27 mouse cellular contexts compared by ENCODE assay signal in genomic region chr13:39306851-39307250, GRCm38 (mm10).
DNase-seq lines count a peak whose midpoint lies in the region; ATAC-seq lines count a peak whose summit lies in the region.
"Had no signal": no experiment of that assay in that cellular context is flagged by ENCODE, and none has a peak within 500 bp of the region (broad histone marks: within the 10 kb centered on the region; RNA-seq: fewer than 3 reads in every experiment).

No protein-coding gene starts in this region.

- H3K4me2 ChIP-seq in embryonic facial prominence, embryonic 14.5 days (ENCODE audit: low read depth, low read length): no peak overlapping the region
- H3K4me2 ChIP-seq in limb, embryonic 11.5 days (ENCODE audit: low read depth, severe bottlenecking): no peak overlapping the region
- H3K4me2 ChIP-seq: heart, embryonic 15.5 days; hindbrain, embryonic 15.5 days; intestine, embryonic 15.5 days; neural tube, embryonic 15.5 days; stomach, embryonic 15.5 days had no signal

- H3K9me3 ChIP-seq in heart, embryonic 10.5 days: no peaks in the 10 kb centered on the region
- no peaks in the 10 kb centered on the region for H3K9me3 ChIP-seq in embryonic facial prominence, embryonic 14.5 days (ENCODE audit: control insufficient read depth, low read length)
- no peaks in the 10 kb centered on the region for H3K9me3 ChIP-seq in limb, embryonic 11.5 days (ENCODE audit: control insufficient read depth, low read length)
- H3K9me3 ChIP-seq: heart, embryonic 15.5 days; hindbrain, embryonic 15.5 days; intestine, embryonic 15.5 days; midbrain, embryonic 10.5 days; neural tube, embryonic 15.5 days; stomach, embryonic 15.5 days had no signal

- H3K27me3 ChIP-seq in heart, embryonic 10.5 days (ENCODE audit: insufficient read depth, poor library complexity, severe bottlenecking): no peaks in the 10 kb centered on the region
- H3K27me3 ChIP-seq in embryonic facial prominence, embryonic 14.5 days (replicated peaks; ENCODE audit: control insufficient read depth, insufficient read depth, low read length): no peaks in the 10 kb centered on the region; the same call in 1 of the 2 replicates
- no peaks in the 10 kb centered on the region for H3K27me3 ChIP-seq in limb, embryonic 11.5 days (ENCODE audit: control insufficient read depth, insufficient read depth, low read length)
- H3K27me3 ChIP-seq: heart, embryonic 15.5 days; hindbrain, embryonic 15.5 days; intestine, embryonic 15.5 days; neural tube, embryonic 15.5 days; stomach, embryonic 15.5 days had no signal

- no peak overlapping the region for H3K27ac ChIP-seq in heart, embryonic 10.5 days
- no peak overlapping the region for H3K27ac ChIP-seq in embryonic facial prominence, embryonic 14.5 days (replicated peaks; ENCODE audit: low read depth, low read length)
- no peak overlapping the region for H3K27ac ChIP-seq in limb, embryonic 11.5 days (replicated peaks; ENCODE audit: low read depth, low read length)
- H3K27ac ChIP-seq: heart, embryonic 15.5 days; hindbrain, embryonic 15.5 days; intestine, embryonic 15.5 days; macrophage; midbrain, embryonic 10.5 days; neural tube, embryonic 15.5 days; stomach, embryonic 15.5 days had no signal

- DNase-seq in heart, adult 11 months: peak; percentile 10
- DNase-seq in heart, embryonic 10.5 days (ENCODE audit: low spot score): no peak
- DNase-seq in embryonic facial prominence, embryonic 14.5 days (ENCODE audit: low spot score): peak; percentile 85
- DNase-seq in limb, embryonic 11.5 days (ENCODE audit: low spot score): peak; percentile 36
- no peak for DNase-seq in heart, postnatal 10 days
- DNase-seq: adrenal gland, postnatal 36 days; cerebellum, adult 9-10 months; gastrocnemius, postnatal 25 days; heart, postnatal 4 days; kidney, adult 8-10 months; kidney, postnatal 10 days; liver, postnatal 0 days; right cerebral cortex, adult 18-20 months; right cerebral cortex, postnatal 4 days; thymus, postnatal 36 days had no signal

- H3K4me3 ChIP-seq in heart, embryonic 10.5 days: no peak overlapping the region
- no peak overlapping the region for H3K4me3 ChIP-seq in embryonic facial prominence, embryonic 14.5 days (ENCODE audit: low read depth, low read length)
- no peak overlapping the region for H3K4me3 ChIP-seq in limb, embryonic 11.5 days (ENCODE audit: low read depth, low read length)
- H3K4me3 ChIP-seq: heart, embryonic 15.5 days; hindbrain, embryonic 15.5 days; intestine, embryonic 15.5 days; midbrain, embryonic 10.5 days; neural tube, embryonic 15.5 days; stomach, embryonic 15.5 days had no signal

- no peaks in the 10 kb centered on the region for H3K36me3 ChIP-seq in heart, embryonic 10.5 days
- H3K36me3 ChIP-seq in embryonic facial prominence, embryonic 14.5 days (ENCODE audit: control insufficient read depth, insufficient read depth, low read length): no peaks in the 10 kb centered on the region
- no peaks in the 10 kb centered on the region for H3K36me3 ChIP-seq in limb, embryonic 11.5 days (ENCODE audit: control insufficient read depth, insufficient read depth, low read length)
- H3K36me3 ChIP-seq: heart, embryonic 15.5 days; hindbrain, embryonic 15.5 days; intestine, embryonic 15.5 days; midbrain, embryonic 10.5 days; neural tube, embryonic 15.5 days; stomach, embryonic 15.5 days had no signal

- ATAC-seq in embryonic facial prominence, embryonic 14.5 days (ENCODE audit: low read depth): peak; percentile 67; the same call in 1 of the 2 replicates
- ATAC-seq in limb, embryonic 11.5 days (ENCODE audit: insufficient number of reproducible peaks, low FRiP score, low TSS enrichment, low read depth): no peak
- ATAC-seq in megakaryocyte progenitor cell, adult 5-6 weeks (replicated peaks; ENCODE audit: poor library complexity): no peak
- no peak for ATAC-seq in monocyte, adult 5-6 weeks (replicated peaks; ENCODE audit: insufficient number of reproducible peaks, low FRiP score, low TSS enrichment, poor library complexity, severe bottlenecking)
- ATAC-seq: CD4-positive, CD25-positive, alpha-beta regulatory T cell, adult 4 months; forebrain, embryonic 16.5 days; intestine, embryonic 15.5 days; liver, postnatal 0 days; lung, postnatal 0 days had no signal

- no peaks in the 10 kb centered on the region for H3K4me1 ChIP-seq in heart, embryonic 10.5 days
- peaks cover 16% of the 10 kb centered on the region for H3K4me1 ChIP-seq in embryonic facial prominence, embryonic 14.5 days (ENCODE audit: control insufficient read depth, insufficient read depth, low read length)
- H3K4me1 ChIP-seq in limb, embryonic 11.5 days (ENCODE audit: control insufficient read depth, insufficient read depth, low read length): peaks cover 7% of the 10 kb centered on the region
- H3K4me1 ChIP-seq: hindbrain, embryonic 15.5 days; intestine, embryonic 15.5 days; midbrain, embryonic 10.5 days; neural tube, embryonic 15.5 days; stomach, embryonic 15.5 days had no signal

- intact Hi-C loops in heart, postnatal 10 days (cut with DNase I): no loop called here

- WGBS in heart, embryonic 10.5 days: 73% methylated on average over 3 of the region's 3 CpGs
- 27% methylated on average over 3 of the region's 3 CpGs for WGBS in embryonic facial prominence, embryonic 14.5 days
- WGBS in limb, embryonic 11.5 days: 29% methylated on average over 3 of the region's 3 CpGs

- no peak overlapping the region for H3K9ac ChIP-seq in embryonic facial prominence, embryonic 14.5 days (ENCODE audit: low read depth, low read length)
- H3K9ac ChIP-seq in limb, embryonic 11.5 days (ENCODE audit: low read length): no peak overlapping the region
- H3K9ac ChIP-seq: heart, embryonic 15.5 days; hindbrain, embryonic 15.5 days; intestine, embryonic 15.5 days; liver, postnatal 0 days; neural tube, embryonic 15.5 days; stomach, embryonic 15.5 days had no signal

Comparison
In these comparisons a context has a peak if more than half of its experiments do, and no peak if none do; other contexts are left out.
1. DNase-seq: peak in heart, adult 11 months (single experiment), embryonic facial prominence, embryonic 14.5 days (single experiment) and limb, embryonic 11.5 days (single experiment); none in heart, embryonic 10.5 days (single experiment) and heart, postnatal 10 days (0 of 2).